14 mouse cellular contexts compared by ENCODE assay signal in the genomic region with DNA sequence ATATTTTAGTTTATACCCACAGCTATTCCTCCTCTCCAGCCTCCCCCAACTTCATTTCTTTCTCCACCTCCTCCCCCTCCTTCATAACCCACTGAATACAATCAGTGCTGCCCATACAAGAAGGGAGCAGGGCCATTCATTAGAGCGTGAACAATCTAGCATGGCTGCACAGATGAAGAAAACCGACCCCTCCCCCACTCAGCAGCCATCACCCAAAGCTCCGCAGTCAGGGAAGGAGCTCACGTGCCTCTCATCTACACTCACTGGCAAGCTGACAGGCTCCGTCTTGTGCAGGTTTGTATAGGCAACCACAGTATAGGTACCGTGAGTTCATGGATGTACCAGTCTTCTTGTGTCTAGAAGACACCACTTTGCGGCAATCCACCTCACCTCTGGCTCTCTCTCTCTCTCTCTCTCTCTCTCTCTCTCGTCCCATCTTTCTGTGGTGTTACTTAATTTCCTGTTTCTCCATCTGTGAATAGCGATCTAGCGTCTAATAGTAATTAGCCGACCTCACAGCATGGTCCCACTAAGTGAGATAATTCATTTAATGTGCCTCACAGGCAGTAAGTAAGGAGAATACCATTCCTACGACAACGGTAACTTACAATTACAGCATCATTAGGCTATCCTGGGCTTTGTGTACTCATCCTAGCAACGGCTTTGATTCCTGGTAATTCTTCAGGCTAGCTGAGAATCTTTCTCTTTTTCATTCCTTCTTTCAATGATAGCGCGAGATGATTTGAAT. TPM values are rescaled to one million over a fixed set of nuclear protein-coding genes. Genes with fewer than 3 reads are reported as not detected.
DNase-seq lines count a peak whose midpoint lies in the region; ATAC-seq lines count a peak whose summit lies in the region.
"Had no signal": no experiment of that assay in that cellular context is flagged by ENCODE, and none has a peak within 500 bp of the region (broad histone marks: within the 10 kb centered on the region; RNA-seq: fewer than 3 reads in every experiment).

No protein-coding gene starts in this region.

- peak overlapping the region; percentile 29 for H3K4me2 ChIP-seq in forebrain, embryonic 15.5 days (replicated peaks)
- no peak overlapping the region for H3K4me2 ChIP-seq in liver, embryonic 12.5 days
- H3K4me2 ChIP-seq: heart, embryonic 12.5 days had no signal

- peak; percentile 85 for ATAC-seq in forebrain, embryonic 15.5 days (replicated peaks)
- ATAC-seq in liver, embryonic 12.5 days = no peak
- ATAC-seq: intestine, embryonic 16.5 days had no signal

- H3K27ac ChIP-seq in forebrain, embryonic 15.5 days (replicated peaks) = peak overlapping the region; percentile 59
- no peak overlapping the region for H3K27ac ChIP-seq in liver, embryonic 12.5 days
- H3K27ac ChIP-seq: liver, embryonic 14.5 days had no signal

- peaks cover 9% of the 10 kb centered on the region for H3K4me1 ChIP-seq in forebrain, embryonic 15.5 days
- no peaks in the 10 kb centered on the region for H3K4me1 ChIP-seq in liver, embryonic 12.5 days
- H3K4me1 ChIP-seq: heart, embryonic 12.5 days had no signal

- H3K27me3 ChIP-seq in forebrain, embryonic 15.5 days = no peaks in the 10 kb centered on the region
- H3K27me3 ChIP-seq in liver, embryonic 12.5 days (replicated peaks) = no peaks in the 10 kb centered on the region
- H3K27me3 ChIP-seq: heart, embryonic 12.5 days had no signal

- 18% methylated on average over 16 of the region's 16 CpGs for WGBS in forebrain, embryonic 15.5 days
- 68% methylated on average over 16 of the region's 16 CpGs for WGBS in liver, embryonic 12.5 days (ENCODE audit: insufficient replicate concordance)

- peak overlapping the region; percentile 4 for H3K4me3 ChIP-seq in forebrain, embryonic 15.5 days
- H3K4me3 ChIP-seq in liver, embryonic 12.5 days = no peak overlapping the region
- H3K4me3 ChIP-seq: heart, embryonic 12.5 days; myocyte had no signal

- DNase-seq in right cerebral cortex, postnatal 10 days (ENCODE audit: low spot score in 2 of 2) = peak; percentile 36 to 47
- no peak for DNase-seq in right cerebral cortex, postnatal 36 days (ENCODE audit: low spot score in 2 of 2)
- peak; percentile 52 for DNase-seq in mesoderm, embryonic 11.5 days (ENCODE audit: low read depth, low spot score)
- peak; percentile 88 for DNase-seq in retina, postnatal 1 day
- no peak for DNase-seq in urinary bladder, postnatal 25 days (ENCODE audit: low spot score)
- no peak for DNase-seq in gastrocnemius, adult 8-10 months (ENCODE audit: low spot score in 2 of 2)
- DNase-seq: thymus, postnatal 14 days had no signal

- H3K36me3 ChIP-seq in forebrain, embryonic 15.5 days = no peaks in the 10 kb centered on the region
- H3K36me3 ChIP-seq in liver, embryonic 12.5 days = no peaks in the 10 kb centered on the region
- H3K36me3 ChIP-seq: heart, embryonic 12.5 days had no signal

- H3K9ac ChIP-seq in forebrain, embryonic 15.5 days (replicated peaks) = no peak overlapping the region
- H3K9ac ChIP-seq in liver, embryonic 12.5 days = no peak overlapping the region
- H3K9ac ChIP-seq: heart, embryonic 12.5 days; liver, embryonic 14.5 days had no signal

- H3K9me3 ChIP-seq in forebrain, embryonic 15.5 days = no peaks in the 10 kb centered on the region
- no peaks in the 10 kb centered on the region for H3K9me3 ChIP-seq in liver, embryonic 12.5 days (replicated peaks)

RNA-seq across cellular contexts. Expression of a gene that starts 53.6 kb away (rescaled TPM):
- 0.06 TPM in 1 of 2 replicates, not detected in the other for polyA plus RNA-seq in forebrain, embryonic 15.5 days (2015; fragmentation: Nextera tagmentation; extraction: Ambion mirVana)
- not detected for total RNA-seq in gastrocnemius, adult 8-10 months (2022)
- not detected in 2 replicates for polyA plus RNA-seq in liver, embryonic 12.5 days (2016; fragmentation: Nextera tagmentation; extraction: Ambion mirVana)
- total RNA-seq: layer of hippocampus, postnatal 25 days had no signal
- polyA plus RNA-seq: heart, embryonic 12.5 days; myocyte had no signal

Comparison
In these comparisons a context has a peak if more than half of its experiments do, and no peak if none do; other contexts are left out.
1. DNase-seq: peak in right cerebral cortex, postnatal 10 days (2 of 2), mesoderm, embryonic 11.5 days (single experiment) and retina, postnatal 1 day (single experiment); none in right cerebral cortex, postnatal 36 days (0 of 2), urinary bladder, postnatal 25 days (single experiment) and gastrocnemius, adult 8-10 months (0 of 2).